Mouse (Mus musculus): ENCODE data around the gene Stx6. TPM values are rescaled to one million over a fixed set of nuclear protein-coding genes. Genes with fewer than 3 reads are reported as not detected.

The Stx6 gene
- polyA plus RNA-seq, 1 experiment: not detected

- Histone ChIP-seq H3K27ac (ENCODE audit: insufficient read depth, low read depth, low read length) (peak overlapping the region; percentile 72; the same call in 1 of the 2 replicates), H3K4me1 (ENCODE audit: control insufficient read depth, insufficient read depth, low read length) (peaks cover 55% of the 10 kb centered on the region), H3K4me3 (ENCODE audit: insufficient read depth, low read depth, low read length) (no peak overlapping the region)
- TF ChIP-seq CTCF (IDR thresholded peaks at IDR 0.05; ENCODE audit: insufficient read depth, low read depth, low read length) (no peak), POLR2A (IDR thresholded peaks at IDR 0.05; ENCODE audit: insufficient read depth, low read depth, low read length) (no peak)
- 70% methylated on average over 6 of the region's 6 CpGs for WGBS
These were observed 74.3 kb downstream of the Stx6 start for GRCm38 (mm10) chr1:155232786-155233185.

- Histone ChIP-seq H3K27ac (ENCODE audit: insufficient read depth, low read depth, low read length) (peak overlapping the region; percentile 72), H3K4me3 (ENCODE audit: insufficient read depth, low read depth, low read length) (no peak overlapping the region), H3K4me1 (ENCODE audit: control insufficient read depth, insufficient read depth, low read length) (peaks cover 61% of the 10 kb centered on the region)
- WGBS: 83% methylated on average over 9 of the region's 9 CpGs
- no peak for TF ChIP-seq CTCF (IDR thresholded peaks at IDR 0.05; ENCODE audit: insufficient read depth, low read depth, low read length)
- no peak for TF ChIP-seq POLR2A (IDR thresholded peaks at IDR 0.05; ENCODE audit: insufficient read depth, low read depth, low read length)
These were observed 74.9 kb downstream of the Stx6 start for GRCm38 (mm10) chr1:155233378-155233777.

- peaks cover 64% of the 10 kb centered on the region for H3K4me1 ChIP-seq (ENCODE audit: control insufficient read depth, insufficient read depth, low read length)
- 17% methylated on average over 14 of the region's 14 CpGs for WGBS
- no peak overlapping the region for H3K4me3 ChIP-seq (ENCODE audit: insufficient read depth, low read depth, low read length)
- peak overlapping the region; percentile 72 for H3K27ac ChIP-seq (ENCODE audit: insufficient read depth, low read depth, low read length)
- TF ChIP-seq POLR2A (IDR thresholded peaks at IDR 0.05; ENCODE audit: insufficient read depth, low read depth, low read length): no peak
- TF ChIP-seq CTCF (IDR thresholded peaks at IDR 0.05; ENCODE audit: insufficient read depth, low read depth, low read length): no peak
These were observed 75.6 kb downstream of the Stx6 start for GRCm38 (mm10) chr1:155233931-155234607.

- no peak overlapping the region for H3K4me3 ChIP-seq (ENCODE audit: insufficient read depth, low read depth, low read length)
- TF ChIP-seq CTCF (IDR thresholded peaks at IDR 0.05; ENCODE audit: insufficient read depth, low read depth, low read length) (no peak), POLR2A (IDR thresholded peaks at IDR 0.05; ENCODE audit: insufficient read depth, low read depth, low read length) (no peak)
- WGBS: 53% methylated on average over 2 of the region's 2 CpGs
- H3K27ac ChIP-seq (ENCODE audit: insufficient read depth, low read depth, low read length): 0 out of 2 replicates have a peak overlapping the region, but pooled peaks have one; percentile 13
- peaks cover 67% of the 10 kb centered on the region for H3K4me1 ChIP-seq (ENCODE audit: control insufficient read depth, insufficient read depth, low read length)
These were observed 77.1 kb downstream of the Stx6 start for GRCm38 (mm10) chr1:155235641-155236040.

GRCm38 (mm10) chr1:155236306-155237024 is 78.0 kb downstream of the Stx6 start:
- 40% methylated on average over 13 of the region's 13 CpGs for WGBS
- Histone ChIP-seq H3K4me3 (ENCODE audit: insufficient read depth, low read depth, low read length) (no peak overlapping the region), H3K27ac (ENCODE audit: insufficient read depth, low read depth, low read length) (peak overlapping the region; percentile 43), H3K4me1 (ENCODE audit: control insufficient read depth, insufficient read depth, low read length) (peaks cover 67% of the 10 kb centered on the region)
- TF ChIP-seq POLR2A (IDR thresholded peaks at IDR 0.05; ENCODE audit: insufficient read depth, low read depth, low read length) (no peak), CTCF (IDR thresholded peaks at IDR 0.05; ENCODE audit: insufficient read depth, low read depth, low read length) (no peak)

- Histone ChIP-seq H3K27ac (ENCODE audit: insufficient read depth, low read depth, low read length) (no peak overlapping the region), H3K4me1 (ENCODE audit: control insufficient read depth, insufficient read depth, low read length) (peaks cover 60% of the 10 kb centered on the region), H3K4me3 (ENCODE audit: insufficient read depth, low read depth, low read length) (no peak overlapping the region)
- TF ChIP-seq POLR2A (IDR thresholded peaks at IDR 0.05; ENCODE audit: insufficient read depth, low read depth, low read length) (no peak), CTCF (IDR thresholded peaks at IDR 0.05; ENCODE audit: insufficient read depth, low read depth, low read length) (no peak)
- 63% methylated on average over 11 of the region's 11 CpGs for WGBS
These were observed 78.9 kb downstream of the Stx6 start for GRCm38 (mm10) chr1:155237390-155237789.

- TF ChIP-seq CTCF (IDR thresholded peaks at IDR 0.05; ENCODE audit: insufficient read depth, low read depth, low read length) (no peak), POLR2A (IDR thresholded peaks at IDR 0.05; ENCODE audit: insufficient read depth, low read depth, low read length) (no peak)
- Histone ChIP-seq H3K4me3 (ENCODE audit: insufficient read depth, low read depth, low read length) (no peak overlapping the region), H3K27ac (ENCODE audit: insufficient read depth, low read depth, low read length) (peak overlapping the region; percentile 32; the same call in 1 of the 2 replicates), H3K4me1 (ENCODE audit: control insufficient read depth, insufficient read depth, low read length) (peaks cover 54% of the 10 kb centered on the region)
- 92% methylated on average over 5 of the region's 5 CpGs for WGBS
These were observed 79.6 kb downstream of the Stx6 start for GRCm38 (mm10) chr1:155238126-155238525.

- peaks cover 45% of the 10 kb centered on the region for H3K4me1 ChIP-seq (ENCODE audit: control insufficient read depth, insufficient read depth, low read length)
- H3K4me3 ChIP-seq (ENCODE audit: insufficient read depth, low read depth, low read length): no peak overlapping the region
- 44% methylated on average over 4 of the region's 4 CpGs for WGBS
- no peak for TF ChIP-seq POLR2A (IDR thresholded peaks at IDR 0.05; ENCODE audit: insufficient read depth, low read depth, low read length)
- no peak for TF ChIP-seq CTCF (IDR thresholded peaks at IDR 0.05; ENCODE audit: insufficient read depth, low read depth, low read length)
- H3K27ac ChIP-seq (ENCODE audit: insufficient read depth, low read depth, low read length): peak overlapping the region; percentile 78
These were observed 80.7 kb downstream of the Stx6 start for GRCm38 (mm10) chr1:155239169-155239568.
